Mouse (Mus musculus) mature B cell (primary cell): Measurements from ENCODE around the gene Coasy.

Experiments used
- in situ Hi-C: fragments of 300-500 bp; cut with MboI; formaldehyde crosslinking; loops from 2 replicates; pipeline ENCODE4 v1.14.3; 2019

The Coasy gene

GRCm38 (mm10) chr11:101062971-101063675 is 19.2 kb upstream of the Coasy start:
- in situ Hi-C loops, result no loop called here

- in situ Hi-C loops, result no loop called here
Observed at GRCm38 (mm10) chr11:101063676-101064327, 18.6 kb upstream of the Coasy start.

GRCm38 (mm10) chr11:101064462-101064861 is 17.9 kb upstream of the Coasy start:
- in situ Hi-C loops, result no loop called here

GRCm38 (mm10) chr11:101065002-101065401 is 17.4 kb upstream of the Coasy start:
- in situ Hi-C loops, result loop anchor here (5.0 kb wide), 1 partner anchor 83 kb away; no protein-coding TSS in a partner anchor

GRCm38 (mm10) chr11:101066549-101067412 is 15.6 kb upstream of the Coasy start:
- in situ Hi-C loops, result loop anchor here (5.0 kb wide), 1 partner anchor 84 kb away; no protein-coding TSS in a partner anchor

GRCm38 (mm10) chr11:101069391-101070188 is 12.8 kb upstream of the Coasy start, which contains the start of gene Naglu:
Gene Naglu, plus strand, starts transcription at chr11:101070012.
- in situ Hi-C loops, result loop anchor here (5.0 kb wide), 1 partner anchor 87 kb away; no protein-coding TSS in a partner anchor

GRCm38 (mm10) chr11:101070189-101070527 is 12.2 kb upstream of the Coasy start:
- in situ Hi-C loops, result no loop called here

- in situ Hi-C loops, result no loop called here
Observed at GRCm38 (mm10) chr11:101070987-101071386, 11.4 kb upstream of the Coasy start.

- in situ Hi-C loops, result no loop called here
Observed at GRCm38 (mm10) chr11:101071810-101072428, 10.4 kb upstream of the Coasy start.

- in situ Hi-C loops, result no loop called here
Observed at GRCm38 (mm10) chr11:101078121-101078520, 4.2 kb upstream of the Coasy start, which contains the start of gene Hsd17b1. Gene Hsd17b1, plus strand, starts transcription at chr11:101078411.

GRCm38 (mm10) chr11:101079746-101080145 is 2.6 kb upstream of the Coasy start:
- in situ Hi-C loops, result no loop called here

- in situ Hi-C loops, result no loop called here
Observed at GRCm38 (mm10) chr11:101080421-101080820, 1.9 kb upstream of the Coasy start.

GRCm38 (mm10) chr11:101081659-101082058 is 706 bp upstream of the Coasy start:
- in situ Hi-C loops, result no loop called here

- in situ Hi-C loops, result no loop called here
Observed at GRCm38 (mm10) chr11:101083083-101083697, 825 bp downstream of the Coasy start.

GRCm38 (mm10) chr11:101084246-101084645 is 1.9 kb downstream of the Coasy start:
- in situ Hi-C loops, result no loop called here

GRCm38 (mm10) chr11:101084811-101085210 is 2.4 kb downstream of the Coasy start:
- in situ Hi-C loops, result no loop called here

GRCm38 (mm10) chr11:101085617-101086322 is 3.4 kb downstream of the Coasy start:
- in situ Hi-C loops, result no loop called here

GRCm38 (mm10) chr11:101086323-101086674 is 3.9 kb downstream of the Coasy start:
- in situ Hi-C loops, result no loop called here

GRCm38 (mm10) chr11:101086756-101087681 is 4.7 kb downstream of the Coasy start, which contains the start of gene Mlx:
Gene Mlx, plus strand, starts transcription at chr11:101087277.
- in situ Hi-C loops, result no loop called here
